Mouse (Mus musculus) granulocyte monocyte progenitor cell, adult 5-6 weeks (primary cell): ENCODE results near the gene Usp49. TPM values are rescaled to one million over a fixed set of nuclear protein-coding genes. Genes with fewer than 3 reads are reported as not detected.
"Not testable (repeated sequence)": the region's sequence is repeated elsewhere in the genome, so short reads cannot be mapped to it uniquely, and the experiment has no call there.

Experiments used
- ATAC-seq: replicated peaks from 2 replicates; pipeline ENCODE4 v1.8.0; 2016; ENCODE audit warnings: mild to moderate bottlenecking, moderate TSS enrichment, inconsistent platforms; ENCODE audit not compliant: poor library complexity, severe bottlenecking
- total RNA-seq, 2 experiments: library from RNA; stranded (forward) in 1 of 2; stranded (reverse) in 1 of 2; fragments of 200-712, 200-1000 nt in 1 of 2; fragments of >200 nt in 1 of 2; fragmentation: Nextera tagmentation in 1 of 2; gene quantifications; 2 replicates each; pipeline ENCODE4 v1.2.3; 2014 to 2017

The Usp49 gene
- total RNA-seq (2014; fragmentation: Nextera tagmentation): 4.1 and 6.8 TPM in 2 replicates
- 1.5 and 4.1 TPM in 2 replicates for total RNA-seq (2017)

DNA sequence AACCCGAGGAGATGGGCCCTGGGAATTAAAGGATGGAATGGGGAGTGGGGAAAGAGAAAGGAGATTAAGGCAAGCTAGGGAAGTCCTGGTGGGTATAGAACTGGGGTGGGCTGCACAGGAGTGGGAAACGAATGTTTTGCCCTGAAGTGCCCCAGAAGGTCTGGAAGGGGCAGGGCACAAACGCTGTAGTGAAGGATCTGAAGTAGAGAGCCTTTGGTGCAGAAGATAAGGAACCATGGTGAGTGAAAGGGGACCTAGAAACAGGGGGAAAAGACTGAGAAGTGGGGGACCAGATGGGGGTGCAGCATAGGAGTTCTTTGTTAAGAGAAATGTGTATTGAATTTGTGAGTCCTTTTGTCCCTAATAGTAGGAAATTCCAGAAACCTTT, at the start of gene Usp49:
Usp49 (plus strand) TSS at position 13 of the 388 bp plus-strand sequence.
- no peak for ATAC-seq

DNA sequence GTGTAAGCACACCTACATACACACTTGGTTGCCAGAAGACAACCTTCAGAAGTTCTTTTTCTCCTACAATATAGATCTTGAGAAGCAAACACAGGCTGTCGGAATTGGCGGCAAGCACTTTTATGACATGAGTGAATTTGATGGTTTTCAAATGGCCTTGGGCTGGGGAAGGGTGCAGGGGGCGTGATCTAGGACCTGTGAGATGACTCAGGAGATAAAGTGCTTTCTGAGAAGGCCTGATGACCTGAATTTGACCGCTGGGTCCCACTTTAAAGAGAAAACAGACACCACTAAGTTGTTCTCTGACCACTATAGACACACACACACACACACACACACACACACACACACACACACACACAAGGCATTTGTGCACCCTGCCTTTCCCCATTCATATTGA, 49.5 kb upstream of the Usp49 start:
- no peak for ATAC-seq

GRCm38 (mm10) chr17:47588517-47588916, 42.0 kb upstream of the Usp49 start:
- no peak for ATAC-seq

DNA sequence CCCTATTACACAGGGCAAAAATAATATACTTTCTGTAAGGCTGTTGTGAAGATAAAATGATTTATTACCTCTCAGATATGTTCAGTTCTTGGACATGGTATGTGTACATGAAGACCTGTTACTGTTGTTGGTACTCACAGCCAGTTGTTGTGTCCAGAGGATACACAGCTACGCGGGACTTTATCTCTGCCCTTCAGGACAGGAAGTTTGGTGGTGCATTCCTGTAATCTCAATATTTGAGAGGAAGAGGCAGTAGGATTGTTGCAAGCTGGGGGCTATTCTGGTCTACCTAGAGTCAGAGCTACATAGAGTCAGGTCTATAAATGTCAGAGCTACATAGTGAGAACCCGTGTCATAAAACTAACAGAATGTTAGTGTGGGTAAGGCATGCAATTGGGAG, 39.4 kb upstream of the Usp49 start:
- no peak for ATAC-seq

- ATAC-seq: peak; percentile 60
Observed at GRCm38 (mm10) chr17:47593215-47593853, 37.2 kb upstream of the Usp49 start.

GRCm38 (mm10) chr17:47593854-47594182, 36.7 kb upstream of the Usp49 start:
- ATAC-seq: no peak

GRCm38 (mm10) chr17:47594183-47594968, 36.1 kb upstream of the Usp49 start:
- ATAC-seq: no peak

DNA sequence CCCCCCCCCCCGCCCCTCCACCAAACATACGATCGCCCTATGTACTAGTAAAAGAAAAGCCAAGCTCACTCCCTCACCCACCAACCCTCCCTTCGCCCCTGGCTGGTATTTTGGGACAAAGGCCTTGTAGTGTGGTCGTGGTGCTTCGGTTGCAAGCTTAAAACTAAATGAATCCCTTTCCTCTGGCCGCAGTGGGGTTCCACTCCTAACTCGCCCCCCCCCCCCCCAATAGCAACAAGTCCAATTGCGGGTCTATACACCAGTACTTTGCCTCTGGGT, 35.6 kb upstream of the Usp49 start:
- no peak for ATAC-seq

DNA sequence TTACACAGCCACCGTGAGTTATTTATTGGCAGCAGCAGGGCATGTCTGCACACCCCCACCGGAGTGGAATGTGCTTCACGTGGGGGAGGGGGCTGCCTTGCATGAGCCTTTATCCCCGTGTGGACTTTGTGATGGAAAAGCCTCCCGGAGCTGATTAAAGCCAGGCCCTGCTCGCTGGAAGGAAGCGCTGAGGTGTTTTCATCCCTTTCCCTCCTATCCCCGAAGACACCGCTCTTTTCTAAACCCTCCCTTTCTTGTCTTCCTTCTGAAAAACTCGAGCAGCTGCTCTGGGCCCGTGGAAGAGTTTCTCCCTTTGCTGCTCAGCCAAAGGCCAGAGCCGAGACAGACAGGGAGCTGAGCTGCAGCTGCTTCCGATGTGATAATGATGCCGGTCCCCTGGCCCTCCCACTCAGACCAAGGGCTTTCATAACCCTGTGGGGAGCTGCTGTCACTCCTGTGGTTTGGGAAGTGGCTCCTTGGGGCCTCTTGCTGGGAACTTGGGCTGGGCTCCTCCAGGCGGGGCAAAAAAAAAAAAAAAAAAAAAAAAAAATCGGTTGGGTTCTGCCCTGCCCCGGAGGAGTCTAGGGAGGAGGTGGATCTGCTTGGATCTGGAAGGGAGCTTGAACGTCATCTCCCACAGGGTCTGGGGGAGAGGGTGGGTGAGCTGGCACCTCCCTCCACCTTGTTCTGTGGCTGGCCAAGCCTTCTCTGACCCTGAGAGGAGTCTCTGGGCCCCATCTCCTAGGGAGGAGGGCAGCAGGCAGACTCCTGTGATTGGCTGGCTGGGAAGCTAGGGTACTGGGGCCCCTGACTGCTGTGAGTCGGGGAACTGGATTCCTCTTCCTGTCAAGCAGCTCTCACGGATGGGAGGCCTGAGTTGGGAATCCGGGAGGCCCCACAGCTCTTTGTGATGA, 35.0 kb upstream of the Usp49 start:
- ATAC-seq: peak; percentile 66

- peak; percentile 10 for ATAC-seq
Observed at GRCm38 (mm10) chr17:47596162-47596838, 34.2 kb upstream of the Usp49 start.

DNA sequence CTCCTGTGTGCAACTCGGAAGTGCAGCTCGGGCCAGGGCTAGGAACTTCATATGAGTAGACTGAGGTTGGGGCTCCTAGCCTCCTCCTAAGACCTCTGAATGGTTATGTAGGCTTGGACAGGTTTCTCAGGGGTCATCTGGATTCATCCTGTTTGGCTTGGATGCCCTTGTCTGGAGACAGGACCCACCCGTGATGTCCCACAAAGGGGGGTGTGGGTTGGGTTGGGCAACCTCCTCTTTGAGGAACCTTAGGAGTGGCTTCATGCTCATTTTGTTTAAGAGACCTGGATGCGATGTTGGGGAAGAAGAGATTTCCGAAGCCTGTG, 33.7 kb upstream of the Usp49 start:
- no peak for ATAC-seq

- no peak for ATAC-seq
Observed at GRCm38 (mm10) chr17:47597261-47597660, 33.2 kb upstream of the Usp49 start.

DNA sequence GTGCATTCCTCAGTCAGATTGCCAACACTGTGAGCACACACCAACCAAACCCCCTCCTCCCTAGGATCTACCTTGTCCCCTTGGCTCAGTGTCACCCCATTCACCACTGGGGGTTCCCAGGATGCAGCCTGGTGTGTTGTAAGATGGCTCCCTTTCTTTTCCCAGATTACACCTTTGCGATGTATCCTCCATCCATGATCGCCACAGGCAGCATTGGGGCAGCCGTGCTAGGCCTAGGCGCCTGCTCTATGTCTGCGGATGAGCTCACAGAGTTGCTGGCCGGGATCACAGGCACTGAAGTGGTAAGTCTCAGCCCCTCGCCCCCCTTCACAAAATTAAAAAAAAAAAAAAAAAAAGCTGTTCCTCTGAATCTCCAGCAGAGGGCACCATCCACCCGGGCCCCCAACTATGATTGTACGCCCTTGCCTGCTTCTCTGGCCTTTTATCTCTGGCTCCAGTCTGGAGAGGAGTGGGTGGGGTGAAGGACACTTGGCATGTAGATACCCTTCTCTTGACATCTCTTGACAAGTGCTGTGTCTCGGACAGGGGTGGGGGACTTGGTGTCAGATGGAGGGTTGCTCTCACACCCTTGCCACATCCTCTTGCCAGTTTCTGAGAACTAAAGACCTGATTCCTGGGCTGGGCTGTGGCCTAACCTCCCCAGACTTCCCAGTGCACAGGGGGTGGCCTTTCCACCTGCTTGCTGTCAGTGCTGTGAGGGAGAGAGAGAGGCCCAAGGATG, 32.5 kb upstream of the Usp49 start:
- 0 out of 2 replicates have a peak, but pooled peaks have one; percentile 1 for ATAC-seq

DNA sequence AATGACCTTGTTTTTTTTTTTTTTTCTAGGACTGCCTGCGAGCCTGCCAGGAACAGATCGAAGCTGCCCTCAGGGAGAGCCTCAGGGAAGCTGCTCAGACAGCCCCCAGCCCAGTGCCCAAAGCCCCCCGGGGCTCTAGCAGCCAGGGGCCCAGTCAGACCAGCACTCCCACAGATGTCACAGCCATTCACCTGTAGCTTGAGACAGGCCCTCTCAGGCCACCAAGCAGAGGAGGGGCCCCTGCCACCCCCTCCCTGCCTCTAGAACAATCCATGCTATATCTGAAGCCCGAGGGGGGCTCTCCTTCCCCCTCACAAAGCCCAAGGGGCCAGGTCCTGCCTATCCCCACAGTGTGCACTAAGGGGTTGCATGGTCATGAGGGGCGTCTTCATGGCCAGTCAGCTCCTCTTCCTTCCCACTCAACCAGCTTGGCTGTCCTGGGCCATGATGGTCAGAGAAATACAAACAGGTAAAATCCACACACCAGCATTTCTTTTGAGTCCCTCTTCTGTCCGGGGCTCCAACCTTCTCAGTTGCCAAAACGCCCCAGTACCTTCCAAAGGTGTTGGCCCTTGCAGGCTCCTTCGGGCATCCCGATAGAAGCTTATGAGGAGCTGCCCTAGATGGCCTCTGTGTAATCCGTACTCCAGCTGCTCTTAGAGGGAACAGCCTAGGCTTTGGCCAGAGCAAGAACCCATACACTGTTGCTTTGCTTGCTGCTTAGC, 31.7 kb upstream of the Usp49 start:
- not testable (repeated sequence) for ATAC-seq

DNA sequence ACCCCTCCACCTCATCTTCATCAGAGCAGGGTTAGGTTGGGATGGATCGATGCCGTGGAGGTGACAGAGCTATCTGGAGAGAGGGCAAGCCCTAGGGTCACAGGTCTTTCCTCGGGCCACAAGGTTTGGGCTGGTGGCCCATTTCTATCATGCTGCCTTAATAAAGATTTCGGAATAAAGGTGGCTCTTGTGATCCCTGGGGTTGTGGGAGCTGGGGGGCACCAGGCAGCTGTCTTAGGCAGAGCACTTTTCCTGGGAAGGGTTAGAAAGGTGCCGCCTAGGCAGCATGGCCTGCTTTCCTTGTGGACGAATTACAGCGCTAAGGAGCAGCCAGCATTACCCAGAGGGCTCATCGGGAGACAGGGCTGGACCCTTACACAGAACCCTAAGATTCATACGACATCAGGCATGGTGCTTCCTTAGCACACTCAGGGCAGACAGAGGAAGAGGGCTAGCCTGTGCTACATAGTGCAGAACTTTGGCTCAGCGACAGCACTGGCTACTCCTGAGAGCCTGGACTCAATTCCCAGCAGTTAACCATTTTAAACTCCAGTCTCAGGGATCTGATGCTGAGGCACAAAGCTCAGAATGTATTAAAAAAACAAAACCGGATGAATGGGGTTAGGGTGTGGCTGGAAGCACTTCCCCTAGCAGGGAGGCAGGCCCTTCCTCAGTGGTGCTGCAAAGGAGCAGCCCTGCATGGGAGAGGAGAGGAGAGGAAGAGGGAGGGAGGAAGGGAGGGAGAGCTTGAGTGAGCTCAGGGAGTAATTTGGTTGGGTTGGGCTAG, 30.8 kb upstream of the Usp49 start:
- ATAC-seq: peak; percentile 21; the same call in 1 of the 2 replicates

DNA sequence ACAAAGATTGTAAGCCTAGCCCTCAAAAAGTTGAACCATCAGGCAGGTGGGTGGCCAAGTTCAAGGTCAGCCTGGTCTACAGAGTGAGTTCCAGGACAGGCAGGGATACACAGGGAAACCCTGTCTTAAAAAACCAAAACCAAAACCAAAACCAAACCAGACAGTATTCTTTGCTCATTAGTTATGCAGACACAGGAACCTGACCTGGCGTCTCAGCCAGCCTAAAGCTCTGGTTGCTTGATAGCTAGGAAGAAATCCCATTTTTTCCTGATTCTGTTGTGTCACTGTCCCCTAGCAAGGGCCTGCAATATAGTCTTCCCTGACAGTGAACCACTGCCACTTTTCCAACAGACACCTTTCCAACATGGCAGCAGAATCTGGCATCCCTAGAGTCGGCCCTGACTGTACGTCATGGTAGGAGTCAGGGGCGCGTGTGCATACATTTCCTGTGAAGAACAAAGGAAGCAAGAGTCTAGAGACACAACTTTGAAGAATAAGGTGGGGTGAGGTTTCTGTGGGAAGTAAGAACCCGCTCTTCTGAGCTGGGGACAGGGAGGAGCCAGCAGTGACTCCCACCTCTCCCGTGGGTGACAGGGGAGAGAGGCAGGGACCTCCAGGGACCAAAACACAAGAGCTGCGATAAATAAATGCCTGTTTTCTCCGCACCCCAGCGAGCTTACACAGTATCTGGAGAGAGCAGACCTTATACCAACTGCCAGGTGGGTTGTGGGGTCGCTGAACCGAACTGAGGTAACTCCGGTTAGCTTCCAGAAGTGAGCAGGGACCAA, 29.7 kb upstream of the Usp49 start:
- no peak for ATAC-seq

DNA sequence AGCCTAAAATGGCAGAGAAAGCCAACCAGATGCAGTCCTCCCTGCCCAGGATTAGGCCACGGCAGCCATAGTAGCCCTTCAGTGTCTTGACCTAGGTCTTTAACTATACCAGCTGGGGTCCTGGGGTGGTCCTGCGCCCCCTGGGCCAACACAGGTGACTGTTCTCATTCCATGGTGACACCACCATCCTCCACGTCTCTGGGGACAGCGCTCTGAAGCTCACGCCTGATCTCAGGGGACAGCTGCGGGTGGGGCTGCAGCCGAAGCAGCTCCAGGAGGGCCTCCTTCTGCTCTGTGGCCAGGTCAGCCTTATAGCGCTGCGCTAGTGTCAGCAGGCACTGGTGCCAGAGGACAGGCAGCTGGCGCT, 29.1 kb upstream of the Usp49 start:
- ATAC-seq: no peak

DNA sequence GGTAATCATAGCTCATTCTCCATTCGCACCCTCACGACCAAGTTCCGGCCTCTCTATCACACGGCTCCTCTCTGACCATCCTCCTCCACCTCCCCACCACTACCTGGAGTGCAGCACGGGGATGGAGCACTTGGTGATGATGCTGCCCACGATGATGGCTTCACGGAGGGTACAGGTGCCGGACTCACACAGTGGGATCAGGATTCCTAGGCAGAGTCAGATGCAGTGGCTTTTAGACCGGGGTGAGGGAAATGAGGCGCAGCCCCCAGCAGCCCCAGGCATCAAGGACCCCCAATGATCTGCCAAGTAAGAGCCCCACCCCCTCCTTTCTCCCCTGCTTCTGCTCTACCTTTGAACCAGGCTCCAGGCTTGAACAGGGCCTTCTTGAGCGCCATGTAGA, 28.2 kb upstream of the Usp49 start:
- no peak for ATAC-seq
